Mouse (Mus musculus): ENCODE measurements around the gene Mgea5. TPM values are rescaled to one million over a fixed set of nuclear protein-coding genes. Genes with fewer than 3 reads are reported as not detected.

Gene Mgea5
- polyA plus RNA-seq, 1 experiment from 2014 or later: 62.3 TPM

DNA sequence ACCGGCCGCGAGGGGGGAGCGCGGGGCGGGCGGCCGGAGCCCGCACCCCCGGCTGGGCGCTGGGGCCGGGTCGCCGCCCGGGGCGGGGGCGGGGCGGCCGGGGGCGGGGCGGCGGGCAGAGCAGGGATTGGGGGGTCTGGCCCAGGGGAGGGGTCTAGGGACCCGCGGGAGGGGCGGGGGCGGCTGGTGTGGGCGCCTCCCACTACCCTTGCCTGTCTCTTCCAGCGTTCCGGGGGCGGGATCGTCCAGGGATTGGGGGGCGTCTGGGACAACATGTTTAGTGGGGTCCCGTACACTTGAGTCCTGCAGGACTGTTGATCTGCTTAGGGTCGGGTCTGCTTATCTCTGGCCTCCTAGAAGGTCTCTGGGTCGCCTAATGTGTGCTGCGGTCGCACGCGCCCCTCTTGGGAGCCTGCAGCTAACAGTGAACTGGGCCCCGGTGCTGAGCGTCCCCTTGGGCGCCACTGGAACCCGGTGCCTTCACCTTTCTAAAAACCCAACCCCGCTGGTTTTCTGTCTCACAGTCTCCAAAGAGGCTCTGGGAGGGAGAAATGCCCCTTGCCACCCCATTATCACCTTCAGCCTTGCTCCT lies 40.6 kb downstream of the Mgea5 start:
- no peaks in the 10 kb centered on the region for H3K9me3 ChIP-seq
- under 1% methylated on average over 21 of the region's 44 CpGs for WGBS
- H3K4me1 ChIP-seq: peaks cover 70% of the 10 kb centered on the region
- H3K4me3 ChIP-seq: peak overlapping the region; percentile 62
- peak; percentile 58 for DNase-seq (ENCODE audit: low spot score)
- H3K36me3 ChIP-seq (replicated peaks): no peaks in the 10 kb centered on the region
- peaks cover 95% of the 10 kb centered on the region for H3K27me3 ChIP-seq (replicated peaks; ENCODE audit: low read depth, poor library complexity, severe bottlenecking)
- no peak overlapping the region; the same call in 1 of the 2 replicates for H3K27ac ChIP-seq (replicated peaks)

DNA sequence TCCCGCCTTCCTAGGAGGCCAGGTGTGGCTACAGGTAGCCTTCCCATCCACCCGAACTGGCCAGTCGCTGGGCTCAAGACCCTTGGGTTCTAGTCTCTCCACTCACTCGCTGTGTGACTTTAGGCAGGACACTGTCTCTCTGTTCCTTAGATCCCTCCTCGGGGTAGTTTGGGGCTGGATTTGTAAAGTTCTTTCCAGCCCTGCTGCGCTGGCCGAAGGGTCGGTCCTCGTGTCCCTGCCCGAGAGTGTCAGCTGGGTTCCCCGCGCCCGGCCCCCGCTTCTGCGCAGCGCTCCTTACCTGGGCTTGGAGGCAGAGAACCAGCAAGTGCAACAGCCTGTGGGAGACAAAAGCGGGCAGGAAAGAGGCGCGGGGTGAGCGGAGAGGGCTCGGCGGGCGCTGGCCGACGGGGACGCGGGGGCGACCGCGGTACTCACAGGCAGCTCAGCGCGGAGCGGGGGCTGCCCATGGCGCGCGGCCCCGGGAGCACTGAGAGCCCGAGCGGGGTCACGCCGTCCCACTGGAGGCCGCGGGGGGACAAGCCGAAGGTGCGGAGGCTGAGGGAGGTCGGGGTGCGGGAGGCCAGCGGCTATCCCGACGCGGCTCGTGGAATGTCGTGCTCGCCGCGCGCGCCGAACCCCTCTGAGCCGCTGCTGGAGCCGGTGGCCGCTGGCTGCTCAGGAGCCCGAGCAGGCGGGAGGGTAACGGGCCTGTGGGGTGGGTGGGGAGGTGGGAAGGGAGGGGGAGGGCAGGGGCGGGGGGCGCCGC lies 41.2 kb downstream of the Mgea5 start, which contains the start of gene Fgf8:
TSS of gene Fgf8 (minus strand) at position 698 of the 766 bp plus-strand sequence.
- Histone ChIP-seq H3K9me3 (no peaks in the 10 kb centered on the region), H3K4me1 (peaks cover 73% of the 10 kb centered on the region), H3K36me3 (replicated peaks) (no peaks in the 10 kb centered on the region), H3K27me3 (replicated peaks; ENCODE audit: low read depth, poor library complexity, severe bottlenecking) (peaks cover 100% of the 10 kb centered on the region), H3K4me3 (peak within 1 kb of the TSS; percentile 62), H3K27ac (replicated peaks) (peak within 1 kb of the TSS; percentile 73)
- under 1% methylated on average over 65 of the region's 68 CpGs for WGBS
- DNase-seq (ENCODE audit: low spot score): peak; percentile 63

DNA sequence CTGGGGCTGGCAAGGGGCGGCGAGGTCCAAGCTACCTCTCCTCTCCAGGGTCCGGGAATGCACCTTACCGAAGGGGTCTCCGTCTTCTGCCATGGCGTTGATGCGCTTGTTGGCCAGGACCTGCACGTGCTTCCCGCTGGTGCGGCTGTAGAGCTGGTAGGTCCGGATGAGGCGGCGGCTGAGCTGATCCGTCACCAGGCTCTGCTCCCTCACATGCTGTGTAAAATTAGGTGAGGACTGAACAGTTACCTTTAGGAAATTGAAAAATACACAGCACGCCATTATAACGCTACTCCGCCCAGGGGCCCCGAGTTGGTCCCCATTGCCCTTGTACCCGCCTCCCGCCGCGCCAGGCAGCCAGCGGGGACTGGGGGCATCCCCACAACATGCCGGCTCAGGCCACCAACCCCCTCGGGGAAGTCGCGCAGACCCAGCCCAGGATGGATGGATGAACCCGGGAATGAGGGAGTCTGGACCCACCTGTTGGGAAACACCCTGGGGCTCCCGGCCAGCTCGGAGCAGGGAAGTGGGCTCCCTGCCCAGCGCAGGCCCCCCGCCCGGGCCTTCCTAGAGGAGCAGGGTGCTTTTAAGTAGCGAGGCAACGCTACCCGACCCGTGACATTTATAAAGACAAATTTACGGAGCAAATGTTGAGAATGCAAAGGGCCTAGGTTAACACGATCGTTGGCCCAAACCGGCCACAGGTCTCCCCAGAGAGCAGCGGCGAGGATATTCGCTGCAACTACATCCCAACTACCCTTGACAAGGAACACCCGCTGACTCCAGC lies 42.0 kb downstream of the Mgea5 start:
- peak; percentile 57 for DNase-seq (ENCODE audit: low spot score)
- Histone ChIP-seq H3K4me1 (peaks cover 73% of the 10 kb centered on the region), H3K36me3 (replicated peaks) (no peaks in the 10 kb centered on the region), H3K27ac (replicated peaks) (peak overlapping the region; percentile 59), H3K9me3 (no peaks in the 10 kb centered on the region), H3K27me3 (replicated peaks; ENCODE audit: low read depth, poor library complexity, severe bottlenecking) (peaks cover 100% of the 10 kb centered on the region), H3K4me3 (peak overlapping the region; percentile 62)
- WGBS: 1% methylated on average over 45 of the region's 45 CpGs

DNA sequence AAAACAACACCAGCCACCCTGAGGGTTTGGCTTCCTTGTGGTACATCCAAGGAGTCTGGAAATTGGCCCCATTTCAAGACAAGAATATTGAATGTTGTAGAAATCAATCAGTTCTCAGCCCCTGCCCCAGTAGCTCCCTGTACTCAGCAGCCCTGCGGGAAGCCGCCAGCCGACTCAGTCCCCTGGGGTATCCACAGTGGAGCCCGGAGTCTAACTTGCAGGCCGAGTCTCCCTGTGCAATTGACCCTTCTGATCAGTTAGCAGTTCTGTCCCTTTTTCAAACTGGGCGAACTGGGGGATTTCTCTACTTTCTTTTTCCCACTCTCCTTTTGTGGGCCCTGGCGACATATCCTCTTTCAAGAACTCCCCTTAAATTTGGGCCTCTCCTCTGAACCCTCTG lies 42.8 kb downstream of the Mgea5 start:
- Histone ChIP-seq H3K4me3 (peak overlapping the region; percentile 62), H3K27me3 (replicated peaks; ENCODE audit: low read depth, poor library complexity, severe bottlenecking) (peaks cover 100% of the 10 kb centered on the region), H3K36me3 (replicated peaks) (no peaks in the 10 kb centered on the region), H3K9me3 (no peaks in the 10 kb centered on the region), H3K27ac (replicated peaks) (no peak overlapping the region), H3K4me1 (peaks cover 69% of the 10 kb centered on the region)
- 1% methylated on average over 7 of the region's 7 CpGs for WGBS
- peak; percentile 48 for DNase-seq (ENCODE audit: low spot score)

GRCm38 (mm10) chr19:45740233-45740632 lies 43.4 kb downstream of the Mgea5 start:
- WGBS: 4% methylated on average over 13 of the region's 13 CpGs
- Histone ChIP-seq H3K36me3 (replicated peaks) (no peaks in the 10 kb centered on the region), H3K4me1 (peaks cover 68% of the 10 kb centered on the region), H3K27ac (replicated peaks) (peak overlapping the region; percentile 44; the same call in 1 of the 2 replicates), H3K9me3 (no peaks in the 10 kb centered on the region), H3K27me3 (replicated peaks; ENCODE audit: low read depth, poor library complexity, severe bottlenecking) (peaks cover 100% of the 10 kb centered on the region), H3K4me3 (peak overlapping the region; percentile 62)
- DNase-seq (ENCODE audit: low spot score): no peak

- Histone ChIP-seq H3K27ac (replicated peaks) (no peak overlapping the region), H3K36me3 (replicated peaks) (no peaks in the 10 kb centered on the region), H3K9me3 (no peaks in the 10 kb centered on the region), H3K27me3 (replicated peaks; ENCODE audit: low read depth, poor library complexity, severe bottlenecking) (peaks cover 100% of the 10 kb centered on the region), H3K4me3 (peak overlapping the region; percentile 62; the same call in 1 of the 2 replicates), H3K4me1 (peaks cover 79% of the 10 kb centered on the region)
- 41% methylated on average over 5 of the region's 5 CpGs for WGBS
- peak; percentile 34 for DNase-seq (ENCODE audit: low spot score)
Observed at GRCm38 (mm10) chr19:45738521-45738920, 45.1 kb downstream of the Mgea5 start.

- Histone ChIP-seq H3K27me3 (replicated peaks; ENCODE audit: low read depth, poor library complexity, severe bottlenecking) (peaks cover 100% of the 10 kb centered on the region), H3K36me3 (replicated peaks) (no peaks in the 10 kb centered on the region), H3K4me1 (peaks cover 77% of the 10 kb centered on the region), H3K9me3 (no peaks in the 10 kb centered on the region), H3K27ac (replicated peaks) (0 out of 2 replicates have a peak overlapping the region, but pooled peaks have one; percentile 61), H3K4me3 (peak overlapping the region; percentile 52)
- WGBS: 52% methylated on average over 10 of the region's 10 CpGs
- DNase-seq (ENCODE audit: low spot score): no peak
Observed at GRCm38 (mm10) chr19:45737846-45738484, 45.7 kb downstream of the Mgea5 start.

DNA sequence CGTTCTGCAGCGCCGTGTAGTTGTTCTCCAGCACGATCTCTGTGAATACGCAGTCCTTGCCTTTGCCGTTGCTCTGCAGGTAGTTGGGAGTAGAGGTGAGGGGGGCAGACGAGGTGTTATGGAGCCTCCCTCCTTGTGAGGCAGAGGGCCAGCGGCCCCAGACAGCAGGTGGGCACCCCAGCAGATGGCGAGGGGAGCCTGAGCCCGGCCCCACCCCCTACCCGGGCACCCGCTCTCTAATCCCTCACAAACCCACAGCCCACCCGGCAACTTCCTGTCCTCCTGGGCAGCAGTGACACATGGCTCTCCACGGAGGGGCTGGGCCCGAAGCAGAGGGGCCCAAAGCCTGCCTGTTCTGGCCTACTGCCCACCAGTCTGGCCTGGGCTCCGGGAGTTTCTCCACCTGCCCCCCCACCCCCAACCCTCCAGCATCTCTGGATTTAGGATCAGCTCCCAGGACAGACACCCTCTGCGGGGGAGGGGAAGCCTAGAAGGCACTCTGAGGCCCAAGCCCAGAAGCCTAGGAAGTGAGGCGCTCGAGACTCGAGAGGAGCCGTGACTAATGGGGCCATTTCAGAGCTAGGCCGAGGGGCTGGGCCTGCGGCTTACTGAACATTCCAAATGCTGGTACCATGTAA lies 46.3 kb downstream of the Mgea5 start:
- Histone ChIP-seq H3K36me3 (replicated peaks) (no peaks in the 10 kb centered on the region), H3K9me3 (no peaks in the 10 kb centered on the region), H3K4me1 (peaks cover 71% of the 10 kb centered on the region), H3K4me3 (peak overlapping the region; percentile 52), H3K27me3 (replicated peaks; ENCODE audit: low read depth, poor library complexity, severe bottlenecking) (peaks cover 100% of the 10 kb centered on the region), H3K27ac (replicated peaks) (peak overlapping the region; percentile 61)
- 9% methylated on average over 23 of the region's 23 CpGs for WGBS
- peak; percentile 41 for DNase-seq (ENCODE audit: low spot score)

GRCm38 (mm10) chr19:45736855-45737207 lies 46.8 kb downstream of the Mgea5 start:
- peak overlapping the region; percentile 61 for H3K27ac ChIP-seq (replicated peaks)
- no peaks in the 10 kb centered on the region for H3K9me3 ChIP-seq
- WGBS: 1% methylated on average over 28 of the region's 28 CpGs

DNA sequence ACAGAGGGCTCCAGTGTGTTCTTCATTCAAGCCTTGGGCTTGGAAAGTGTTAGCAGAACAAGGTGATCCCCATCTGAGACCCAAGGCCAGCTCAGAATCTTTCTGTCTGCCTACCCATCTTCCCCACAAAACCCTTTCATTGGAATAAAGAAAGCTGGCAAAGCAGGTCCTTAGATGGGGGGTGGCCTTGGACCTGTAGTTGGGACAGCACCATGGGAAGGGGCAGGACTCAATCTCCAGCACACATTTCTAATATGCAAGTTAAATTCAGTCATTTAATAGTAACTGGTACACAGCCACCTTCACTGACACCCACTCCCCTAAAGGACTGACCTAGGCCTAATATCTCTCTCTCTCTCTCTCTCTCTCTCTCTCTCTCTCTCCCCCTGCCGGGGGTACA lies 47.4 kb downstream of the Mgea5 start:
- Histone ChIP-seq H3K27me3 (replicated peaks; ENCODE audit: low read depth, poor library complexity, severe bottlenecking) (peaks cover 100% of the 10 kb centered on the region), H3K4me3 (peak overlapping the region; percentile 52), H3K9me3 (no peaks in the 10 kb centered on the region), H3K4me1 (peaks cover 60% of the 10 kb centered on the region), H3K27ac (replicated peaks) (peak overlapping the region; percentile 61; the same call in 1 of the 2 replicates), H3K36me3 (replicated peaks) (no peaks in the 10 kb centered on the region)
- no peak for DNase-seq (ENCODE audit: low spot score)
- 52% methylated on average over 1 of the region's 1 CpGs for WGBS

More at GRCm38 (mm10) chr19:45736855-45737207, 46.8 kb downstream of the Mgea5 start:
- Histone ChIP-seq H3K4me1 (peaks cover 66% of the 10 kb centered on the region), H3K4me3 (peak overlapping the region; percentile 52), H3K36me3 (replicated peaks) (no peaks in the 10 kb centered on the region), H3K27me3 (replicated peaks; ENCODE audit: low read depth, poor library complexity, severe bottlenecking) (peaks cover 100% of the 10 kb centered on the region)
- peak; percentile 72 for DNase-seq (ENCODE audit: low spot score)

DNA sequence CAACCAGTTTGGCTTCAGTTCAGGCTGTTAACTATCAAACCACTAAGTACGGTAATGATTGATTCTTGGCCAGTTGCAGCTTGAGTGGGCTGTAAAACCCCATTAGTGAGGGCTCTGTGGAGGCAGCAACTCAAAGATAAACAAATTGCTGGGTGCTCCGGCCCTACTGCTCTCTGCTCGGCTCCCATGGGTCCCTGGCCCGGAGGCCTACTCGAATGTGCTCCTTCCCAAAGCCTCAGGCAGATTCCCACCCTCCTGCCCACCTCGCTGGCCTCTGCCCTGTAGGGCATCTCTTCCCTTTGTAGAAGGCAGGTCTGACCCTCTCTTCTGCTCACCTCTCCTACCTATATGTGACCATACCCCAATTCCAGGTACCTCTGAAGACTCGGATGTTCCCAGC lies 48.9 kb downstream of the Mgea5 start:
- Histone ChIP-seq H3K9me3 (no peaks in the 10 kb centered on the region), H3K36me3 (replicated peaks) (no peaks in the 10 kb centered on the region), H3K27me3 (replicated peaks; ENCODE audit: low read depth, poor library complexity, severe bottlenecking) (peaks cover 100% of the 10 kb centered on the region), H3K4me1 (peaks cover 52% of the 10 kb centered on the region), H3K27ac (replicated peaks) (no peak overlapping the region), H3K4me3 (no peak overlapping the region)
- WGBS: 39% methylated on average over 7 of the region's 7 CpGs
- DNase-seq (ENCODE audit: low spot score): no peak
